Mouse (Mus musculus) brain, embryonic 14.5 days (tissue): ENCODE data around the gene 1700019D03Rik.

Experiments used
- CTCF ChIP-seq: fragments of 200-500 bp; IDR thresholded peaks from 2 replicates; pipeline ENCODE4 v1.5.1; 2012; ENCODE audit warnings: inconsistent platforms, mild to moderate bottlenecking, moderate library complexity, borderline replicate concordance; ENCODE audit not compliant: insufficient read depth, insufficient read length; ENCODE audit errors: extremely low read depth
- POLR2A ChIP-seq: fragments of 200-500 bp; IDR thresholded peaks from 2 replicates; pipeline ENCODE4 v1.6.1; 2012; ENCODE audit warnings: mild to moderate bottlenecking, inconsistent platforms, borderline replicate concordance; ENCODE audit not compliant: poor library complexity, insufficient read depth, insufficient read length, severe bottlenecking; ENCODE audit errors: extremely low read depth

GRCm38 (mm10) chr1:52939021-52939420 is 81.0 kb downstream of the 1700019D03Rik start:
- TF ChIP-seq POLR2A (no peak), CTCF (no peak)
